Mouse (Mus musculus) lung, postnatal 0 days (tissue): ENCODE measurements around the gene Nemf. TPM values are rescaled to one million over a fixed set of nuclear protein-coding genes. Genes with fewer than 3 reads are reported as not detected.

Experiments
- ATAC-seq: fragments of 200-750 bp; cut with Nextera tagmentation; 2 replicates; pipeline ENCODE4 v1.8.0; 2017; ENCODE audit warnings: moderate library complexity
- DNase-seq: peaks from one replicate; pipeline ENCODE4 v3.0.0-alpha.2; 2016; ENCODE audit warnings: low spot score
- H3K27ac ChIP-seq: fragments of 300-500 bp; sonication (generic); 2 replicates; pipeline ENCODE4 v1.5.1; 2014; ENCODE audit warnings: antibody characterized with exemption, mild to moderate bottlenecking, low read length, mixed read lengths
- H3K27me3 ChIP-seq: fragments of 300-500 bp; sonication (generic); replicated peaks from 2 replicates; pipeline ENCODE4 v1.6.1; 2014; ENCODE audit warnings: low read length, mixed read lengths; ENCODE audit not compliant: insufficient read depth
- H3K36me3 ChIP-seq: fragments of 300-500 bp; sonication (generic); 2 replicates; pipeline ENCODE4 v1.6.1; 2014; ENCODE audit warnings: low read length, mixed read lengths; ENCODE audit not compliant: insufficient read depth
- H3K4me1 ChIP-seq: fragments of 300-500 bp; sonication (generic); 2 replicates; pipeline ENCODE4 v1.6.1; 2014; ENCODE audit warnings: antibody characterized with exemption, low read depth, low read length, mixed read lengths; ENCODE audit not compliant: insufficient read depth
- H3K4me2 ChIP-seq: fragments of 300-500 bp; sonication (generic); replicated peaks from 2 replicates; pipeline ENCODE4 v1.6.1; 2014; ENCODE audit warnings: low read depth, mild to moderate bottlenecking, low read length, moderate library complexity, mixed read lengths
- H3K4me3 ChIP-seq: fragments of 300-500 bp; sonication (generic); 2 replicates; pipeline ENCODE4 v1.5.1; 2014; ENCODE audit warnings: low read depth, low read length
- H3K9ac ChIP-seq: fragments of 300-500 bp; sonication (generic); replicated peaks from 2 replicates; pipeline ENCODE4 v1.6.1; 2014; ENCODE audit warnings: low read depth, mild to moderate bottlenecking
- H3K9me3 ChIP-seq: fragments of 300-500 bp; sonication (generic); 2 replicates; pipeline ENCODE4 v1.6.1; 2016; ENCODE audit warnings: low read length, mixed read lengths
- CTCF ChIP-seq: IDR thresholded peaks from 2 replicates; pipeline ENCODE4 v1.5.1; 2016; ENCODE audit warnings: antibody characterized with exemption, mild to moderate bottlenecking
- EP300 ChIP-seq: IDR thresholded peaks from 2 replicates; pipeline ENCODE4 v1.6.1; 2016; ENCODE audit warnings: antibody characterized with exemption, mild to moderate bottlenecking, control low read depth
- WGBS: fragments of 180-500 bp; shearing (Covaris S2); extraction: QIAGEN DNeasy Blood & Tissue Kit; methylation state at CpG from one replicate; pipeline ENCODE4 v1.1.7; 2014; 5-methylcytosine and 5-hydroxymethylcytosine counted together
- polyA plus RNA-seq: library from polyadenylated mRNA; unstranded; fragments of >200 nt; fragmentation: Nextera tagmentation; extraction: Ambion mirVana; gene quantifications from 2 replicates; pipeline ENCODE4 v1.2.1, GENCODE M21; 2015

Nemf gene
- polyA plus RNA-seq, 1 experiment from 2014 or later: 65.5 TPM

DNA sequence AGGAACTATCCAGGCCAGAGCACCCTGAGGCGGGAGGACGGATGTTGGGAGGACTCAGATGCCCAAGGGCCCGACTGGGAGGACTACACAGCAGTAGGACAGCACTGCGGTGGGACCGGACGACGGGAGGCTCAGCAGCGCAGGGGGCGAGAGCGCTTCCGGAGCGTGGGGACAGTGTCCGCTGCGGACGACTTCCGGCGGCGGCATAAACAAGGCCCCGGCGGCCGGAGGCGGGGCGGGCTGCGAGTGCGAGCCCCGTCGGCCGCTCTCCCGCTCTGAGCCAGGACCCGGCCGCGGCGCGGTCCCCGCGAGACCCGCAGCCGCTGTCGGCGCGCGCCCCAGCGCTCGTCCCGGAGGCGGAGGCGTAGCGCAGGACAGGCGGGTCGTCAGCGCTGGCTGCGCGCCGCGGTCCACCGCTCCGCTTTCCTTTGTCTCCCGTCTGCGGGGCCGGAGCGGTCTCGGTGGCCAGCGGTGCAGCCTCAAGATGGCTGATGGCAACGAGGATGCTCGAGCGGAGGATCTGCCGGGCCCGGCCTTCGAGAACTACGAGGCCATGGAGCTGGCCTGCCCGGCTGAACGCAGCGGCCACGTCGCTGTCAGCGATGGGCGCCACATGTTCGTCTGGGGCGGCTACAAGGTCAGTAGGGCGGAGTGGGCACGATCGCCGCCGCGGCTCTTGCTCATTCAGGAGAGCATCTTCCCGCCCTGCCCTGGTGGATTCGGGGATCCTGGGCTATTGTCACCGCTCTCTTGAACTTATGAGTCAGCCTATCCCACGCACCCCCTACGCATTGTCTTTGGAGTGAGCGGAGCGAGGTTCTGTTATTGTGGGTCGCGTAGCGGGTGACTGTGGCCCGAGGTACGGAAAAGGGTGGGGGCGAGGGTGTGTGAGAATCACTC lies 60.2 kb downstream of the Nemf start, which contains the start of gene Klhdc2:
Gene Klhdc2 (plus strand): TSS at position 171 of the 900 bp plus-strand sequence.
- DNase-seq (peak; percentile 96), ATAC-seq (peak; percentile 97)
- TF ChIP-seq CTCF (no peak; the same call in 1 of the 2 replicates), EP300 (no peak)
- WGBS: under 1% methylated on average over 73 of the region's 98 CpGs
- H3K4me2 ChIP-seq: peak within 1 kb of the TSS; percentile 76
- H3K9ac ChIP-seq: peak within 1 kb of the TSS; percentile 91
- H3K4me1 ChIP-seq: peaks cover 15% of the 10 kb centered on the region; the same call in 1 of the 2 replicates
- peak within 1 kb of the TSS; percentile 96 for H3K27ac ChIP-seq
- H3K4me3 ChIP-seq: peak within 1 kb of the TSS; percentile 93
- no peaks in the 10 kb centered on the region for H3K27me3 ChIP-seq
- peaks cover 7% of the 10 kb centered on the region; the same call in 1 of the 2 replicates for H3K36me3 ChIP-seq
- no peaks in the 10 kb centered on the region for H3K9me3 ChIP-seq

DNA sequence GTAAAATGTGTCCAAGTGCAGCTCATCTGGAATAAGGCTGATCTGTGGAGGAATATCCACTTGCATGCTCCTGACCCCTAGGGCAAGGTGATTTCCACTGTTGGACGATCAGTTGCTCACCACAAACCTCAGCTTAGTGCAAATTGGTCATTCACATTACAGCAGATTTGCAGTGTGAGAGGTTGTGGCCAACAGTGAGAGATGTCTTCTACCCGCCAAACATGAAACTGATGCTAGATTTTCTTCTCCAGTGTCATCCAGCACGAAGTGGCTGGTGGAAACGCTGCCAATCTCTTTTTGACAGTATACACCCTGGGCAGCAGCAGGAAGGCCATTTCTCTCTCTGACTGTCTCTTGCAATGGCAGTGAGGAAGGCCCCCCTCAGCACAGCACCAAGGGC lies 61.3 kb downstream of the Nemf start:
- H3K4me1 ChIP-seq: peaks cover 15% of the 10 kb centered on the region; the same call in 1 of the 2 replicates
- peak overlapping the region; percentile 76; the same call in 1 of the 2 replicates for H3K4me2 ChIP-seq
- DNase-seq (no peak), ATAC-seq (no peak)
- H3K27me3 ChIP-seq: no peaks in the 10 kb centered on the region
- H3K4me3 ChIP-seq: no peak overlapping the region
- H3K36me3 ChIP-seq: no peaks in the 10 kb centered on the region
- TF ChIP-seq CTCF (no peak), EP300 (no peak)
- 84% methylated on average over 4 of the region's 4 CpGs for WGBS
- 0 out of 2 replicates have a peak overlapping the region, but pooled peaks have one; percentile 96 for H3K27ac ChIP-seq
- no peaks in the 10 kb centered on the region for H3K9me3 ChIP-seq
- H3K9ac ChIP-seq: no peak overlapping the region

DNA sequence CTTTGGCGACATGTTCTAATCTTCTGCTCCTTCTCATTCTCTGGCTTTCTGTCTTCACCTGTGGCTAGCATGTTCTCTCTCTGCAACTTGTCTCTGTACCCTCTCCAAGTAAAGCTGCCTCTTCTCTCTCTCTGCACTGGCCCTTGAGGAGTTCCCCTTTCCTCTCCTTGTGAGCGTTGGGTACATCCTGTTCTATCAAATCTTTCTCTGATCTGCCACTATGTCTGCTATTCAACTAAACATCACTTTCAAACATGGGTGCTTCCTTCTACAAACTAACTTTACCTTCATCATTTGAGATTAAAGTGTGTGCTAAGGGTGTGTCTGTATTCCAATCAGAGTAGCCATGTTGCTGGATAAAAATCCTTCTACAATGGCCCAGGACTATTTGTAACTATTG lies 62.0 kb downstream of the Nemf start:
- Histone ChIP-seq H3K36me3 (no peaks in the 10 kb centered on the region), H3K4me3 (no peak overlapping the region), H3K27ac (no peak overlapping the region), H3K9ac (no peak overlapping the region), H3K4me1 (peaks cover 15% of the 10 kb centered on the region; the same call in 1 of the 2 replicates), H3K9me3 (no peaks in the 10 kb centered on the region), H3K27me3 (no peaks in the 10 kb centered on the region), H3K4me2 (no peak overlapping the region)
- ATAC-seq: no peak
- WGBS: 81% methylated on average over 2 of the region's 2 CpGs
- no peak for DNase-seq
- no peak for TF ChIP-seq EP300
- TF ChIP-seq CTCF: no peak

DNA sequence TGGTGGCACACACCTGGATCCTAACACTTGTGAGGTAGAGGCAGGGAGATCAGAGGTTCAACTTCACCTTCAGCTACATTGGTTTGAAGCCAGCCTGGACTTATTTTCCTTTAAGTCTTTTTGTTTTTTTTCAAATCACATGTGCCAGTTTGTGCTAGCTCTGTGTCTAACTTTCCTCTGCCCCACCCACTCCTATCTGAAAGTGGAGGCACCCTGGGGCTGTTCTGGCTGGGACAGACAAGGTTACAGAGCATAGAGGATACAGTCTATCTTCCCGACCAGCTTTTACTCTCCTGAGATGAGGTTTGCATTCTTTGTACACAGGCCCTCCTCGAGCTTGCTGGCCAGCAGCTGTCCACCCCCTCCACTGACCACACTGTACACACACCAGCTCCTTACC lies 63.1 kb downstream of the Nemf start:
- H3K9me3 ChIP-seq: no peaks in the 10 kb centered on the region
- H3K9ac ChIP-seq: no peak overlapping the region
- 39% methylated on average over 2 of the region's 2 CpGs for WGBS
- no peaks in the 10 kb centered on the region for H3K36me3 ChIP-seq
- peaks cover 11% of the 10 kb centered on the region; the same call in 1 of the 2 replicates for H3K4me1 ChIP-seq
- no peak overlapping the region for H3K27ac ChIP-seq
- TF ChIP-seq EP300: no peak
- no peak for TF ChIP-seq CTCF
- H3K4me3 ChIP-seq: no peak overlapping the region
- H3K27me3 ChIP-seq: no peaks in the 10 kb centered on the region
- ATAC-seq (no peak), DNase-seq (no peak)
- no peak overlapping the region for H3K4me2 ChIP-seq

DNA sequence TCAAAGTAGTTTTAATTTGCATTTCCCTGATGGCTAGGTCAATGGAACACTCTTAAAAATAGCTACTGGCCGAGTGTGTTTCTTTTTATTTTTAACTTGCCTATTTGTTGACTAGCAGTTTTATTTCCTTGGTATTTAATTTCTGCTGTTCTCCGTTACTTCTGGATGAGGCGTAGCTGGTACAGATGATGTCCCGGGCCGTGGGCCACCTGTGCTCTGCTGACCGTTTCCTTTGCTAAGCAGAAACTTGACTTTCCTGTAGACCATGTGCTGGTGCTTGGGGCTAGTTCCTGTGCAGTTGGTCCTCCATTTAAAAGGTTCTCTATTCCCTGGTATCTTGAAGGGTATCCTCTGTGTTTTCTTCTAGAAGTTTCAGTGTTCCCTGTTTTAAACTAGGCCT lies 64.6 kb downstream of the Nemf start:
- 84% methylated on average over 6 of the region's 6 CpGs for WGBS
- ATAC-seq: no peak

DNA sequence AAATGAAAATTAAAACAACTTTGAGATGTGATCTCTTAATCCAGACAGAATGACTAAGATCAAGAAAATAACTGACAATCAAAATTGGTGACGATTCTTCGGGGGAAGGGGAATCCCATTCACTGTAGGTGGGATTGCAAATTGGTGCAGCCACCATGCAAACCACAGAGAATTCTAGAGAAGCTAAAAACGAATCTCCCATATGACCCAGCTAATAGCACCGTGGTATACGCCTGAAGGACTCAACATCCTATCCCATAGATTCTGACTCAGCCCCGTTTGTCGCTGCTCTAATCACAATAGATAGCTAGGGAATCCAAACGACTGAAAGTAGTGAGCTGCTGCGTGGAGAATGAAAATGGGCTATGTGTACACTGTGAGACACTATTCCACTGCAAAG lies 68.3 kb downstream of the Nemf start:
- Histone ChIP-seq H3K27ac (no peak overlapping the region), H3K4me2 (no peak overlapping the region), H3K4me3 (no peak overlapping the region), H3K9me3 (no peaks in the 10 kb centered on the region), H3K4me1 (no peaks in the 10 kb centered on the region), H3K27me3 (no peaks in the 10 kb centered on the region), H3K36me3 (no peaks in the 10 kb centered on the region), H3K9ac (no peak overlapping the region)
- TF ChIP-seq CTCF: no peak
- TF ChIP-seq EP300: no peak
- ATAC-seq: no peak
- WGBS: 68% methylated on average over 9 of the region's 9 CpGs
- DNase-seq: no peak

More for the DNA sequence above, 64.6 kb downstream of the Nemf start:
- no peak overlapping the region for H3K4me3 ChIP-seq
- no peak for TF ChIP-seq EP300
- no peak for TF ChIP-seq CTCF
- no peaks in the 10 kb centered on the region for H3K9me3 ChIP-seq
- no peak overlapping the region for H3K9ac ChIP-seq
- no peaks in the 10 kb centered on the region for H3K27me3 ChIP-seq
- H3K4me2 ChIP-seq: no peak overlapping the region
- peaks cover under 1% of the 10 kb centered on the region; the same call in 1 of the 2 replicates for H3K4me1 ChIP-seq
- no peak overlapping the region for H3K27ac ChIP-seq
- no peak for DNase-seq
- no peaks in the 10 kb centered on the region for H3K36me3 ChIP-seq
